Mouse (Mus musculus): ENCODE results near the gene Gm14406.
"Not testable (repeated sequence)": the region's sequence is repeated elsewhere in the genome, so short reads cannot be mapped to it uniquely, and the experiment has no call there.

GRCm38 (mm10) chr2:177523674-177524073 is 54.3 kb downstream of the Gm14406 start:
- not testable (repeated sequence) for TF ChIP-seq CTCF (conservative IDR thresholded peaks at IDR 0.05 in 1 of 2, IDR thresholded peaks at IDR 0.05 in 1 of 2; ENCODE audit: low read depth in 2 of 2, low read length in 2 of 2); RCOR1 (conservative IDR thresholded peaks at IDR 0.05; ENCODE audit: low read depth, low read length); POLR2A (IDR thresholded peaks at IDR 0.05; ENCODE audit: low read depth, low read length); MAX (IDR thresholded peaks at IDR 0.05; ENCODE audit: low read length); JUND (conservative IDR thresholded peaks at IDR 0.05; ENCODE audit: low read depth, low read length); USF2 (conservative IDR thresholded peaks at IDR 0.05; ENCODE audit: low read depth, low read length); EP300 (IDR thresholded peaks at IDR 0.05; ENCODE audit: low read length); RAD21 (IDR thresholded peaks at IDR 0.05; ENCODE audit: low read depth, low read length)

Data from CH12.LX (cell line).